Mouse (Mus musculus) testis, postnatal 14 days (tissue): ENCODE measurements around the gene Thap7.
"Not testable (repeated sequence)": the region's sequence is repeated elsewhere in the genome, so short reads cannot be mapped to it uniquely, and the experiment has no call there.

Experiments
- DNase-seq: peaks from one replicate; pipeline ENCODE4 v3.0.0; 2021; ENCODE audit warnings: low spot score

Thap7 gene

DNA sequence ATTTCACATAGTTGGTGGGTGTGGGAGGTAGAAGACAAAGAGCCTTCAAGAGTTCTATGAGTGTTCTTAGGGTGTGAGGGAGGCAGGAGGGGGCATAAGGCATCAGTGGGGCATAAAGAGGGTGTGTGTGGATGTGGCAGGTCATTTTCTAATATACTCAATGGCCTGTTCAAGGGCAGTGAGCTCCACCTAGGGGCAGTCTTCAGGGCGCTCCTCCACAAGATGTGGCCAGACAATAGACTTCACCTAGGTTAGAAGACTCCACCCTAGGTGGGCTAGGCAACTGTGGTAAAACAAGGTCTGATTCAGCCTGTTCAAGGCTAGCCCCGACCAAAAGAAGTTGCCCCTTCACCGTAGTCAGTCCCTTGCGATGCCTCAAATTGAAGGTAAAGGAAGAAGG, 1.3 kb upstream of the Thap7 start:
- no peak for DNase-seq

DNA sequence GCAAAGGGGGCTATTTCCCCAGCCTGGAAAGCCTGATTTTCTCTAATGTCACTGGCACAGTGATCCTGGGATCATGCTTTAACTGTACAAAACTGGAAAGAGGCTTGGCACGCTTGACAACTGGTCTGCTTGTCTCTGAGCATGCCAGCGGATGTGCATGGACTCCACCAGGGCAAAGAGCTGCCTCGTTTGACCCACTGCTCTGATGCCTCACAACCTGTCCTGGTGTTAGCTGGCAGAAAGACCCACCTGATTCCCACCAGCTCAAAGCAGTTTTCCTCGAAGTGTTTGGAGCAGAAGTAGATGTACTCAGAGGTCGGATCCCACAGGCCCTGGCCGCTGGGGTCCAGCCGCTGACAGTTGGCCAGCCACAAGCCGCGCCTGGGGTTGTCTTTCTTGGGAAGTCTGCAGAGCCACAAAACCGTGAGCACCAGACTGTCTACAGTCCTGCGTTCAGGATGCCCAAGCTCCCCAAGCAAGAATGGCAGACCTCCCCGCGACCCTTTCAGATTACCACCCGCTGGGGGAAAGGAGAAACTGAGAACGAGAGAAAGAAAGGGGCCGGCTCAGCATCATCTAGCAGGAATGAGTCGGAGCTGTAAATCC, 852 bp downstream of the Thap7 start:
- no peak for DNase-seq

GRCm38 (mm10) chr16:17528276-17528675, 2.7 kb downstream of the Thap7 start:
- DNase-seq: no peak

DNA sequence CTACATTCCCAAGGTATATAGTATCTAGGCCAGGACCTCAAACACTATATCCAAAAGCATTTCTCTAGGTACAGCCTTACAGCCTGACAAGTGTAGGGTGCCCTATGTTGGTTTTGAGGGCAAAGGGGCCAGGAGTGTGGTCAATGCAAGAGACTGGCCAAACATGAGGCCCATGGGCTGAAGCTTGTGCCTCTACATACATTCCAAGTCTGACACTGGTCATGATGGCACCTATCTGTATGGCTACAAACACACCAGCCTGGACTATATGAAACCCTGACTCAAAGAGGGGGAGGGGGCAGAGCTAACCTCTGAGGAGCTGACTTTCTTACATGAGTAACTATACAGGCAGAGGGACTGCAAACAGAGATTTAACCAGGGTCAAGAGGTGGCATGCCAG, 3.3 kb downstream of the Thap7 start:
- no peak for DNase-seq

DNA sequence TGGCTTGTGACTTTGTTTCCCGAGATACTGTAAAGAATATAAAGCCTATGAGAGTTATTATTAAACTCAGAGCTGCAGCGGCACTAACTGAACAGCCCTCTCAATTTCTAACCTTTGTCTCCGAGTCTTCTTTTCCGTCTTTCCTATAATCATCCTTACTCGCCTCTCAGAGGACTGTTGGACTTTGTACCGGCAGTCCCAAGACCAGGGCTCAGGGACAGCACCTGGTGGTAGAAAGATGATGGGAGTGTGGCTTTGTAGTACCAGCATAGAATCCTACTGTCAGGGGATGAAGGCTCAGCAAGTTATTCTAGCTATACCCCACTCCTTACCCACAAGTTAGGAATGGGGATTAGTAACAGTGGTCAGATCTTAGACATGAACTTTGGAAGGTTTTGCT, 4.7 kb downstream of the Thap7 start:
- DNase-seq: no peak

GRCm38 (mm10) chr16:17525524-17525923, 5.4 kb downstream of the Thap7 start:
- DNase-seq: no peak

GRCm38 (mm10) chr16:17524156-17524555, 6.8 kb downstream of the Thap7 start:
- DNase-seq: no peak

GRCm38 (mm10) chr16:17518910-17519309, 12.0 kb downstream of the Thap7 start:
- DNase-seq: no peak

GRCm38 (mm10) chr16:17511431-17511830, 19.5 kb downstream of the Thap7 start:
- no peak for DNase-seq

DNA sequence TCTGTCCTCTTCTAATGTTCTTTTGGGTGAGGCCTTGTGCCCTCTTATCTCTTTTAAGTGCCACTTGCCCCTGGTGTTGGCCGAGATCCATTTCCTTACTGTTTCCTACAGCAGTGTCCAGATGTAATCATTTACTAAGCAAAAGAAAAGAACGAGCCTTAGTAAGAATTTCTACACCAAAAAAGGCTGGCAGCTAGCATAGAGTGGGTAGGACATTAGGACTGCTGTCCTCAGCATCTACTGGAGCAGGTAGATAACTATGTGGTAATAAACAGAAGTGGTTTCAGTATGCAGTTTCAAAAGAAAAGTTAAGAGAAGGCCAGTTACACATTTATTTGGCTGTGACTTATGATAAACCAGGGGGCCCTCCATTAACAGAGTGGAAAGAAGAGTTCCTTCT, 20.2 kb downstream of the Thap7 start:
- no peak for DNase-seq

DNA sequence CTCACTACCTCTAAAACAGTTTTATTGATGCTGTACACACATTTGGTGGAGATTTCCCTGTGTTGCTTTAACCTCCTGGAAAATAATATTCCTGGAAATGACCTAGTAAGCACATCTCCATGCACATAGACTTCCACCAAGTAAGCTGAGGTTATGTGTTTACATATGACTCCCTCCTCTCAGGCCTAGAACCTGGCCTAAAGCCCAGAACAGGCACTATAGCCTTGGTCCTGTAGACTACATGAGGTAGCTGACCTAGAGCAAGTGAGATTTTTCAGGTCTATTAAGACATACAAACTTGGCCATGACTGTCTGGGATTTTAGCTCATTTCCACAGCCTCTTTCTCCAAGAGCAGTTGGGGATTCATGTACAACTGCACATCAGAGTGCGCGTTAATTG, 20.8 kb downstream of the Thap7 start:
- no peak for DNase-seq

DNA sequence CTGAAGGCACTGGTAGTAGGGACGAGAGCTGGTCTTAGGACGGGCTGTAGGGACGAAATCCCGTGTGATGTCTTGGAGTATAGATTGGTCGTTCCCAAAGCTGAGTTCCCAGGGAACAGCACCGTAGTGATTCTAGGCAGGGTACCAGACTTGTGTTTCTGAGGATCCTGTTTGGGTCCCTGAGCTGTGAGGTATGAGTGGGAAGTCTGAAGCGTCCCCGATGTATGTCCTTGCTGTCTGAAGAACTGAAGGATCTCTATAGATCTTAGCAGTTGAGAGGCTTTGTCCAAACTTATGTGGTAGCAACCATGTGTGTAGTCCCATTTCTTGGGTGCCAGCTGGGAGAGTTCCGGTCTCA, 21.7 kb downstream of the Thap7 start:
- no peak for DNase-seq

- peak; percentile 89 for DNase-seq
Observed at GRCm38 (mm10) chr16:17508546-17509239, 22.2 kb downstream of the Thap7 start, which contains the start of gene Lztr1. TSS of gene Lztr1 (plus strand) at chr16:17508688.

GRCm38 (mm10) chr16:17508031-17508430, 22.9 kb downstream of the Thap7 start:
- DNase-seq: not testable (repeated sequence)

GRCm38 (mm10) chr16:17507018-17507552, 23.9 kb downstream of the Thap7 start:
- no peak for DNase-seq

GRCm38 (mm10) chr16:17502681-17503080, 28.3 kb downstream of the Thap7 start:
- DNase-seq: no peak

- no peak for DNase-seq
Observed at GRCm38 (mm10) chr16:17499249-17499883, 31.6 kb downstream of the Thap7 start.

DNA sequence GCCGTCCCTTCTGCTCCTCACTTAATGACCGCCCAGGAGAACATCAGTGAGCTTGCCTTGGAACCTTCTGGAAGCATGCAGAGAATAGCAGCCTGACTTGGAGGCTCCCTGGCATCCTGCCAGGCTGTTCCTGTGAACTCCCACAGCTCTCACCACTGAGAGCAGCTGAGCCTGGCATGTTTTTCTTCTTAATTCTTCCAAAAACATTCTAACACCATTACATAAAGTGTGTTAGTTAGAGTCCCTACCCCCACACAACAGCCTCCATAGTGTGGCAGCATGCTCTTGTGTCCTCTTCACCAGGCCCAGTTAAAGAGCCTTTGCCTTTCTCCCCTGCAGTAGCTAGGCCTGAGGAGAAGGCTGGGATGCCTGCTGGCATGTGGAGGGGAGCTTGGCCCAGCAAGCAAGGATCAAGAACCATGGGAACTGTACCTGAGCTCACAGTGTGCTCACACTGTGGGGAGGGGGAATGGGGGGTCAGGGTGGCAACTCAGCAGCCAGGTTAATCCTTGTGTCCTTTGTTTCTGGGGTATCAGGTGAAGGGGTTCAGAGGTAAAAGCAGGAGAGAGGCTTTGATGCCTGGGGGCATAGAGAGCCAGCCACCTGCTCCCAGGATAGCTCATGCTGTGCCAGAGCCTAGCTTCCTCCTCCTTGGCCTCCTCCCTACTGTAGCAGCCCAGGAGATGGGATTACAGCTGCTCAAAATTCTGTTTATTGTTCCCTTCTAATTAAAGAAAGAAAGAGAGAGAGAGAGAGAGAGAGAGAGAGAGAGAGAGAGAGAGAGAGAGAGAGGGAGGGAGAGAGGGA, 34.2 kb downstream of the Thap7 start:
- DNase-seq: peak; percentile 51

DNA sequence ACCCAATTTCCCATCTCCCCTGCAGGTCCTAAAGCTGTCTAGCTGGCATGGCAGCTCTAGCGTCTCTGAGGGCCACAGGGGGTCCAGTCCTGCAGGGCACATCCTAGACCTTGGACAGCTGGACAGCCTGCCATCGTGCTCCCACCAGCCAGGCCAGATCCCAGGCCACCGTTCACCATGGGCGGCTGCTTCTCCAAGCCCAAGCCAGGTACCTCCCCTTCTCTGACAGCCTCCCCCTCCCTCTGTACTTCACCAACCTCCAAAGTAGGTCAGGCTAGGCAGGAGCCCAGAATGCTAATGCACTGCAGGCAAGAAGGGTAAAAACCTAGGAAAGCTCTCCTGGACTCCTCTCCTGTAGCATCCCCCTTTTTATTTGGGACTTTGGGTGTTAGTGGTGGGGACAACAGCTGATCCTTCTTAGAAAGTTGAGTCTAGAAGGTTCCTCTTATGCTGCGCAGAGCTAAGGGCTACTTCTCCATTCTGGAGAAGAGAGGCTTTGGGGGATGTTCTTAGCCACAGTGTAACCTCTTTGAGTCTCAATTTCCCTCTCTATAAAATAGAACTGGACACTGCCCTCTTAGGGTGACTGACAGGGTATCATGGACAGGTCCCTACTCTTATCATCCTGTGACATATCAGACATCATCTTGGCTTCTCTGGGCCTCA, 38.9 kb downstream of the Thap7 start:
- no peak for DNase-seq

GRCm38 (mm10) chr16:17491154-17491553, 39.8 kb downstream of the Thap7 start:
- DNase-seq: no peak

GRCm38 (mm10) chr16:17489469-17490111, 41.3 kb downstream of the Thap7 start, which contains the start of gene Aifm3:
TSS of gene Aifm3 (plus strand) at chr16:17489611.
- peak; percentile 45 for DNase-seq
